Mouse (Mus musculus): ENCODE data around the gene Ifitm3. TPM values are rescaled to one million over a fixed set of nuclear protein-coding genes. Genes with fewer than 3 reads are reported as not detected.
"Not testable (repeated sequence)": the region's sequence is repeated elsewhere in the genome, so short reads cannot be mapped to it uniquely, and the experiment has no call there.

Gene Ifitm3
- total RNA-seq, 2 experiments from 2014 or later = 106 to 156 TPM

- ATAC-seq (replicated peaks; ENCODE audit: low FRiP score, poor library complexity, severe bottlenecking) = 0 out of 2 replicates have a peak, but pooled peaks have one; percentile 25
These were observed 38.9 kb downstream of the Ifitm3 start for GRCm38 (mm10) chr7:140971479-140972171.

DNA sequence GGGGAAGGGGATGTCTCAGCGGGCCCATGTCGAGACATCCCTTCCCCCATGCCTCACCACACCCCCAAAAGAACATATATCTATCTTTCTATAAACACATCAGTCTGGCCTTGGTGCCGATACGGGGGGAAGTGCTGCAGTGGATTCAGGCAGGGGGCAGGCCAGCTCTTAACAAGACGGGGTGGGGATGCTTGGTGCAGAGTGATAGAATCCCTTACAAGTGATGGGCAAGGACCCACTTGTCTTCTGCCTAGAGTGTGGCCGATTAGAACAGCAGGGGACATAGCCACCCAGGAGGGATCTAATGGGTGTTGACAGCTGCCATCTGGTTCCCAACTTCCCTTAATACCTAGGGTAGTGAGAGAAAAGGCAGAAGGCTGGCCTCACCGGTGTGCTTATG is 39.6 kb downstream of the Ifitm3 start:
- ATAC-seq (replicated peaks; ENCODE audit: low FRiP score, poor library complexity, severe bottlenecking) = no peak

- not testable (repeated sequence) for ATAC-seq (replicated peaks; ENCODE audit: low FRiP score, poor library complexity, severe bottlenecking)
These were observed 41.9 kb downstream of the Ifitm3 start for GRCm38 (mm10) chr7:140968710-140969109.

- 0 out of 2 replicates have a peak, but pooled peaks have one; percentile 19 for ATAC-seq (replicated peaks; ENCODE audit: low FRiP score, poor library complexity, severe bottlenecking)
These were observed 42.5 kb downstream of the Ifitm3 start for GRCm38 (mm10) chr7:140967862-140968591.

GRCm38 (mm10) chr7:140966921-140967320 is 43.6 kb downstream of the Ifitm3 start, which contains the start of gene Ifitm1:
Gene Ifitm1 (plus strand): TSS chr7:140967221.
- no peak for ATAC-seq (replicated peaks; ENCODE audit: low FRiP score, poor library complexity, severe bottlenecking)

DNA sequence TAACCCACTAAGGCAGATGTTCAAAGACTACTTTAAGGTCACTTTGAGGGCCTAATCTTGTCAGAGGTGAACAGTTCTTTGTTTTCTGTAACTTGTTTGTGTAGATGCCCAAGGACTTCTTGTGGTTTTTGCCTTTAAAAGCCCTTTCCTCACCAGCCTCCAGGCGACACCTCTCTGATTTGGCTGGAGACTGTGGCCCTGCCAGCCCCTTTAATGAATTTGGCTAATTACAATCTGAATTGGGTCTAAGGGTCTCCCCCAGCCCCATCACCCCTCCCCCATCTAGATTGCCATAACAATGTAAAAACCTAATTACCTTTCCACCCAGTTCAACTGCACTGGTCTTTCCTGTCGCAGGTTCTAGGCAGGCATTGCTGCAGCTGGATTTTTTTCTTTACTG is 47.8 kb downstream of the Ifitm3 start:
- ATAC-seq (replicated peaks; ENCODE audit: low FRiP score, poor library complexity, severe bottlenecking) = no peak

- ATAC-seq (replicated peaks; ENCODE audit: low FRiP score, poor library complexity, severe bottlenecking) = no peak
These were observed 49.2 kb downstream of the Ifitm3 start for GRCm38 (mm10) chr7:140961416-140961815.

GRCm38 (mm10) chr7:140960026-140960425 is 50.5 kb downstream of the Ifitm3 start:
- ATAC-seq (replicated peaks; ENCODE audit: low FRiP score, poor library complexity, severe bottlenecking) = no peak

Other genes starting within 250 kb of the Ifitm3 start
Only the 30 nearest of the 31 such genes appear.
- gene Syce1, start 222.9 kb downstream of the Ifitm3 start, total RNA-seq (2015; ENCODE audit: low replicate concordance) = 1.8 TPM in 1 of 2 replicates, not detected in the other
- gene Syce1, start 222.9 kb downstream of the Ifitm3 start, total RNA-seq (2017; ENCODE audit: low replicate concordance) = not detected in 2 replicates
- 0.36 TPM in 1 of 2 replicates, not detected in the other for gene Zfp941, start 188.6 kb downstream of the Ifitm3 start, total RNA-seq (2015; ENCODE audit: low replicate concordance)
- not detected in 2 replicates for gene Zfp941, start 188.6 kb downstream of the Ifitm3 start, total RNA-seq (2017; ENCODE audit: low replicate concordance)
- gene Urah, start 175.8 kb downstream of the Ifitm3 start, total RNA-seq (2015; ENCODE audit: low replicate concordance) = not detected in 2 replicates
- gene Urah, start 175.8 kb downstream of the Ifitm3 start, total RNA-seq (2017; ENCODE audit: low replicate concordance) = not detected in 2 replicates
- not detected in 2 replicates for gene Scgb1c1, start 165.2 kb downstream of the Ifitm3 start, total RNA-seq (2015; ENCODE audit: low replicate concordance)
- gene Scgb1c1, start 165.2 kb downstream of the Ifitm3 start, total RNA-seq (2017; ENCODE audit: low replicate concordance) = not detected in 2 replicates
- not detected in 2 replicates for gene Odf3, start 163.0 kb downstream of the Ifitm3 start, total RNA-seq (2015; ENCODE audit: low replicate concordance)
- gene Odf3, start 163.0 kb downstream of the Ifitm3 start, total RNA-seq (2017; ENCODE audit: low replicate concordance) = not detected in 2 replicates
- not detected in 2 replicates for gene Gm45785, start 154.4 kb downstream of the Ifitm3 start, total RNA-seq (2015; ENCODE audit: low replicate concordance)
- gene Gm45785, start 154.4 kb downstream of the Ifitm3 start, total RNA-seq (2017; ENCODE audit: low replicate concordance) = 2.8 TPM in 1 of 2 replicates, not detected in the other
- 19.1 and 49.5 TPM in 2 replicates for gene Ric8a, start 153.8 kb downstream of the Ifitm3 start, total RNA-seq (2015; ENCODE audit: low replicate concordance)
- gene Ric8a, start 153.8 kb downstream of the Ifitm3 start, total RNA-seq (2017; ENCODE audit: low replicate concordance) = 12.1 and 22.2 TPM in 2 replicates
- 7.6 and 9.2 TPM in 2 replicates for gene Bet1l, start 153.2 kb downstream of the Ifitm3 start, total RNA-seq (2015; ENCODE audit: low replicate concordance)
- gene Bet1l, start 153.2 kb downstream of the Ifitm3 start, total RNA-seq (2017; ENCODE audit: low replicate concordance) = 9.0 and 9.4 TPM in 2 replicates
- gene Psmd13, start 128.8 kb downstream of the Ifitm3 start, total RNA-seq (2015; ENCODE audit: low replicate concordance) = 74.2 and 90.1 TPM in 2 replicates
- 136 and 162 TPM in 2 replicates for gene Psmd13, start 128.8 kb downstream of the Ifitm3 start, total RNA-seq (2017; ENCODE audit: low replicate concordance)
- gene Sirt3, start 128.5 kb downstream of the Ifitm3 start, total RNA-seq (2015; ENCODE audit: low replicate concordance) = 14.4 and 16.3 TPM in 2 replicates
- gene Sirt3, start 128.5 kb downstream of the Ifitm3 start, total RNA-seq (2017; ENCODE audit: low replicate concordance) = 6.5 and 13.5 TPM in 2 replicates
- not detected in 2 replicates for gene Cox8b, start 110.3 kb downstream of the Ifitm3 start, total RNA-seq (2015; ENCODE audit: low replicate concordance)
- gene Cox8b, start 110.3 kb downstream of the Ifitm3 start, total RNA-seq (2017; ENCODE audit: low replicate concordance) = not detected in 2 replicates
- gene Nlrp6, start 89.9 kb downstream of the Ifitm3 start, total RNA-seq (2015; ENCODE audit: low replicate concordance) = not detected in 2 replicates
- gene Nlrp6, start 89.9 kb downstream of the Ifitm3 start, total RNA-seq (2017; ENCODE audit: low replicate concordance) = not detected in 2 replicates
- 0.72 TPM in 1 of 2 replicates, not detected in the other for gene Pgghg, start 69.4 kb downstream of the Ifitm3 start, total RNA-seq (2015; ENCODE audit: low replicate concordance)
- gene Pgghg, start 69.4 kb downstream of the Ifitm3 start, total RNA-seq (2017; ENCODE audit: low replicate concordance) = 0.90 and 1.3 TPM in 2 replicates
- not detected in 2 replicates for gene Ifitm5, start 60.5 kb downstream of the Ifitm3 start, total RNA-seq (2015; ENCODE audit: low replicate concordance)
- not detected in 2 replicates for gene Ifitm5, start 60.5 kb downstream of the Ifitm3 start, total RNA-seq (2017; ENCODE audit: low replicate concordance)
- gene Gm45717, start 54.8 kb downstream of the Ifitm3 start, total RNA-seq (2015; ENCODE audit: low replicate concordance) = not detected in 2 replicates
- gene Gm45717, start 54.8 kb downstream of the Ifitm3 start, total RNA-seq (2017; ENCODE audit: low replicate concordance) = not detected in 2 replicates
- gene Ifitm2, start 54.8 kb downstream of the Ifitm3 start, total RNA-seq (2015; ENCODE audit: low replicate concordance) = 61.6 and 73.4 TPM in 2 replicates
- 14.5 and 51.7 TPM in 2 replicates for gene Ifitm2, start 54.8 kb downstream of the Ifitm3 start, total RNA-seq (2017; ENCODE audit: low replicate concordance)
- gene Ifitm1, start 43.5 kb downstream of the Ifitm3 start, total RNA-seq (2015; ENCODE audit: low replicate concordance) = 31.0 TPM in 1 of 2 replicates, not detected in the other
- 0.90 and 20.6 TPM in 2 replicates for gene Ifitm1, start 43.5 kb downstream of the Ifitm3 start, total RNA-seq (2017; ENCODE audit: low replicate concordance)
- gene Ifitm6, start 7.2 kb upstream of the Ifitm3 start, total RNA-seq (2015; ENCODE audit: low replicate concordance) = 172 and 212 TPM in 2 replicates
- gene Ifitm6, start 7.2 kb upstream of the Ifitm3 start, total RNA-seq (2017; ENCODE audit: low replicate concordance) = 65.6 and 95.9 TPM in 2 replicates
- gene Gm17387, start 18.4 kb upstream of the Ifitm3 start, total RNA-seq (2015; ENCODE audit: low replicate concordance) = not detected in 2 replicates
- not detected in 2 replicates for gene Gm17387, start 18.4 kb upstream of the Ifitm3 start, total RNA-seq (2017; ENCODE audit: low replicate concordance)
- not detected in 2 replicates for gene B4galnt4, start 50.3 kb upstream of the Ifitm3 start, total RNA-seq (2015; ENCODE audit: low replicate concordance)
- gene B4galnt4, start 50.3 kb upstream of the Ifitm3 start, total RNA-seq (2017; ENCODE audit: low replicate concordance) = 0.26 TPM in 1 of 2 replicates, not detected in the other
- 4.3 TPM in 1 of 2 replicates, not detected in the other for gene Pkp3, start 67.4 kb upstream of the Ifitm3 start, total RNA-seq (2015; ENCODE audit: low replicate concordance)
- 0.91 and 1.3 TPM in 2 replicates for gene Pkp3, start 67.4 kb upstream of the Ifitm3 start, total RNA-seq (2017; ENCODE audit: low replicate concordance)
- gene Sigirr, start 89.8 kb upstream of the Ifitm3 start, total RNA-seq (2015; ENCODE audit: low replicate concordance) = 4.2 and 10.5 TPM in 2 replicates
- gene Sigirr, start 89.8 kb upstream of the Ifitm3 start, total RNA-seq (2017; ENCODE audit: low replicate concordance) = 1.5 TPM in 1 of 2 replicates, not detected in the other
- not detected in 2 replicates for gene Ano9, start 107.0 kb upstream of the Ifitm3 start, total RNA-seq (2015; ENCODE audit: low replicate concordance)
- gene Ano9, start 107.0 kb upstream of the Ifitm3 start, total RNA-seq (2017; ENCODE audit: low replicate concordance) = not detected in 2 replicates
- 278 and 380 TPM in 2 replicates for gene Ptdss2, start 111.6 kb upstream of the Ifitm3 start, total RNA-seq (2015; ENCODE audit: low replicate concordance)
- gene Ptdss2, start 111.6 kb upstream of the Ifitm3 start, total RNA-seq (2017; ENCODE audit: low replicate concordance) = 309 and 327 TPM in 2 replicates
- 9.6 and 16.2 TPM in 2 replicates for gene Rnh1, start 162.1 kb upstream of the Ifitm3 start, total RNA-seq (2015; ENCODE audit: low replicate concordance)
- gene Rnh1, start 162.1 kb upstream of the Ifitm3 start, total RNA-seq (2017; ENCODE audit: low replicate concordance) = 3.7 and 20.5 TPM in 2 replicates
- gene Hras, start 183.2 kb upstream of the Ifitm3 start, total RNA-seq (2015; ENCODE audit: low replicate concordance) = 39.8 and 94.4 TPM in 2 replicates
- 40.5 and 47.2 TPM in 2 replicates for gene Hras, start 183.2 kb upstream of the Ifitm3 start, total RNA-seq (2017; ENCODE audit: low replicate concordance)
- 8.3 and 8.8 TPM in 2 replicates for gene Lrrc56, start 183.4 kb upstream of the Ifitm3 start, total RNA-seq (2015; ENCODE audit: low replicate concordance)
- gene Lrrc56, start 183.4 kb upstream of the Ifitm3 start, total RNA-seq (2017; ENCODE audit: low replicate concordance) = 3.6 and 5.8 TPM in 2 replicates
- gene Lmntd2, start 203.3 kb upstream of the Ifitm3 start, total RNA-seq (2015; ENCODE audit: low replicate concordance) = 1.8 TPM in 1 of 2 replicates, not detected in the other
- 2.2 TPM in 1 of 2 replicates, not detected in the other for gene Lmntd2, start 203.3 kb upstream of the Ifitm3 start, total RNA-seq (2017; ENCODE audit: low replicate concordance)
- gene Rassf7, start 205.1 kb upstream of the Ifitm3 start, total RNA-seq (2015; ENCODE audit: low replicate concordance) = 33.1 and 33.9 TPM in 2 replicates
- gene Rassf7, start 205.1 kb upstream of the Ifitm3 start, total RNA-seq (2017; ENCODE audit: low replicate concordance) = 10.9 and 13.4 TPM in 2 replicates
- 80.1 and 114 TPM in 2 replicates for gene Phrf1, start 218.0 kb upstream of the Ifitm3 start, total RNA-seq (2015; ENCODE audit: low replicate concordance)
- gene Phrf1, start 218.0 kb upstream of the Ifitm3 start, total RNA-seq (2017; ENCODE audit: low replicate concordance) = 63.5 and 90.0 TPM in 2 replicates

Measured in erythroid progenitor cell, adult 5-6 weeks (primary cell).